Mouse (Mus musculus) C2C12 (cell line): ENCODE results near the gene Olfr487. TPM values are rescaled to one million over a fixed set of nuclear protein-coding genes. Genes with fewer than 3 reads are reported as not detected.

Source experiments
- H3K27me3 ChIP-seq: one replicate; pipeline ENCODE4 v1.6.1; 2011; ENCODE audit not compliant: control insufficient read depth, insufficient read depth, insufficient read length
- H3K36me3 ChIP-seq: one replicate; pipeline ENCODE4 v1.6.1; 2011; ENCODE audit not compliant: control insufficient read depth, insufficient read depth
- H3K4me3 ChIP-seq: one replicate; pipeline ENCODE4 v1.5.1; 2011; ENCODE audit warnings: mild to moderate bottlenecking, control low read depth; ENCODE audit not compliant: poor library complexity, insufficient read depth, severe bottlenecking
- H3K79me2 ChIP-seq: one replicate; pipeline ENCODE4 v1.6.1; 2011; ENCODE audit not compliant: control insufficient read depth, insufficient read depth
- H3K79me3 ChIP-seq: one replicate; pipeline ENCODE4 v1.6.1; 2011; ENCODE audit warnings: low read depth, control low read depth
- H3ac ChIP-seq: one replicate; pipeline ENCODE3; 2011; ENCODE audit warnings: low read depth; ENCODE audit not compliant: control insufficient read depth, insufficient read length
- FOSL1 ChIP-seq: IDR thresholded peaks from one replicate; pipeline ENCODE4 v1.8.0; 2011; ENCODE audit warnings: mild to moderate bottlenecking, low read length; ENCODE audit not compliant: poor library complexity, insufficient read depth, severe bottlenecking
- USF1 ChIP-seq: IDR thresholded peaks from one replicate; pipeline ENCODE4 v1.6.1; 2011; ENCODE audit warnings: low read depth, mild to moderate bottlenecking, control low read depth, moderate library complexity
- polyA plus RNA-seq: library from polyadenylated mRNA; unstranded; fragments of >200 nt; fragmentation: generic; extraction: Trizol; gene quantifications from one replicate; pipeline ENCODE4 v1.2.1, GENCODE M21; 2012; ENCODE audit warnings: missing spikeins

The Olfr487 gene
- polyA plus RNA-seq, 1 experiment, result not detected

- Histone ChIP-seq H3K27me3 (no peaks in the 10 kb centered on the region), H3K79me2 (no peaks in the 10 kb centered on the region), H3K79me3 (no peaks in the 10 kb centered on the region), H3K36me3 (no peaks in the 10 kb centered on the region), H3K4me3 (no peak within 1 kb of the TSS), H3ac (no peak within 1 kb of the TSS)
- TF ChIP-seq USF1 (no peak), FOSL1 (no peak)
Observed at GRCm38 (mm10) chr7:108159771-108160170, 54.7 kb downstream of the Olfr487 start, which contains the start of gene Olfr485. Gene Olfr485, minus strand, starts transcription at chr7:108159871.

Other genes with a start within 250 kb of the Olfr487 start
- not detected for gene Olfr476, start 249.8 kb downstream of the Olfr487 start, polyA plus RNA-seq
- not detected for gene Olfr477, start 227.9 kb downstream of the Olfr487 start, polyA plus RNA-seq
- gene Olfr478, start 180.6 kb downstream of the Olfr487 start, polyA plus RNA-seq, result not detected
- gene Olfr479, start 163.9 kb downstream of the Olfr487 start, polyA plus RNA-seq, result not detected
- gene Olfr480, start 147.3 kb downstream of the Olfr487 start, polyA plus RNA-seq, result not detected
- not detected for gene Olfr481, start 134.8 kb downstream of the Olfr487 start, polyA plus RNA-seq
- 0.01 TPM for gene Olfr482, start 117.0 kb downstream of the Olfr487 start, polyA plus RNA-seq
- not detected for gene Olfr483, start 113.8 kb downstream of the Olfr487 start, polyA plus RNA-seq
- gene Olfr484, start 87.2 kb downstream of the Olfr487 start, polyA plus RNA-seq, result not detected
- gene Olfr485, start 54.8 kb downstream of the Olfr487 start, polyA plus RNA-seq, result not detected
- gene Olfr486, start 41.9 kb downstream of the Olfr487 start, polyA plus RNA-seq, result not detected
- gene Olfr488, start 43.7 kb upstream of the Olfr487 start, polyA plus RNA-seq, result not detected
- not detected for gene Olfr490, start 74.3 kb upstream of the Olfr487 start, polyA plus RNA-seq
- gene Olfr491, start 98.8 kb upstream of the Olfr487 start, polyA plus RNA-seq, result not detected
- not detected for gene Olfr492, start 109.0 kb upstream of the Olfr487 start, polyA plus RNA-seq
- not detected for gene Olfr493, start 132.3 kb upstream of the Olfr487 start, polyA plus RNA-seq
- gene Olfr494, start 150.7 kb upstream of the Olfr487 start, polyA plus RNA-seq, result not detected
- not detected for gene Olfr495, start 178.5 kb upstream of the Olfr487 start, polyA plus RNA-seq
- gene Olfr497, start 205.8 kb upstream of the Olfr487 start, polyA plus RNA-seq, result not detected